Mouse (Mus musculus) monocyte, adult 5-6 weeks (primary cell): ENCODE measurements around the gene Ttpal. TPM values are rescaled to one million over a fixed set of nuclear protein-coding genes. Genes with fewer than 3 reads are reported as not detected.
A peak's percentile ranks its signal among the peaks of the same experiment; 100 is the strongest.

Source experiments
- ATAC-seq: fragments of 153-309, 156-312 bp; replicated peaks from 2 replicates; pipeline ENCODE4 v1.8.0; 2017; ENCODE audit warnings: mild to moderate bottlenecking; ENCODE audit not compliant: low TSS enrichment, insufficient number of reproducible peaks, severe bottlenecking, poor library complexity, low FRiP score
- total RNA-seq: library from RNA; stranded (forward); fragments of 200-1000, 200-491, 200-594 nt; gene quantifications from 3 replicates; pipeline ENCODE4 v1.2.3, GENCODE M21; 2017

Gene Ttpal
- total RNA-seq, 1 experiment from 2014 or later, result 23.3 TPM

- peak; percentile 48 for ATAC-seq
Measured at GRCm38 (mm10) chr2:163587506-163587905, 14.6 kb upstream of the Ttpal start.

GRCm38 (mm10) chr2:163590211-163590610, 11.9 kb upstream of the Ttpal start:
- peak; percentile 78 for ATAC-seq

- no peak for ATAC-seq
Measured at GRCm38 (mm10) chr2:163590996-163591395, 11.1 kb upstream of the Ttpal start.

- ATAC-seq, result no peak
Measured at GRCm38 (mm10) chr2:163592084-163592483, 10.0 kb upstream of the Ttpal start.

GRCm38 (mm10) chr2:163593636-163594282, 8.4 kb upstream of the Ttpal start:
- no peak for ATAC-seq

- no peak for ATAC-seq
Measured at GRCm38 (mm10) chr2:163595119-163595518, 7.0 kb upstream of the Ttpal start.

- no peak for ATAC-seq
Measured at GRCm38 (mm10) chr2:163596057-163596872, 5.8 kb upstream of the Ttpal start.

- ATAC-seq, result no peak
Measured at GRCm38 (mm10) chr2:163596873-163597155, 5.3 kb upstream of the Ttpal start.

GRCm38 (mm10) chr2:163597661-163598060, 4.5 kb upstream of the Ttpal start:
- ATAC-seq, result no peak

GRCm38 (mm10) chr2:163599226-163599625, 2.9 kb upstream of the Ttpal start:
- 0 out of 2 replicates have a peak, but pooled peaks have one; percentile 32 for ATAC-seq

GRCm38 (mm10) chr2:163601066-163601465, 1.0 kb upstream of the Ttpal start:
- no peak for ATAC-seq

GRCm38 (mm10) chr2:163601712-163602100, 408 bp upstream of the Ttpal start:
- ATAC-seq, result no peak

GRCm38 (mm10) chr2:163606161-163606560, 4.0 kb downstream of the Ttpal start:
- no peak for ATAC-seq

GRCm38 (mm10) chr2:163608008-163608407, 5.9 kb downstream of the Ttpal start:
- ATAC-seq, result no peak

- ATAC-seq, result no peak
Measured at GRCm38 (mm10) chr2:163609281-163609975, 7.3 kb downstream of the Ttpal start.

GRCm38 (mm10) chr2:163611176-163611575, 9.1 kb downstream of the Ttpal start:
- no peak for ATAC-seq

GRCm38 (mm10) chr2:163613206-163613605, 11.1 kb downstream of the Ttpal start:
- ATAC-seq, result no peak

GRCm38 (mm10) chr2:163613990-163614389, 11.9 kb downstream of the Ttpal start:
- no peak for ATAC-seq

GRCm38 (mm10) chr2:163615401-163615800, 13.3 kb downstream of the Ttpal start:
- ATAC-seq, result no peak
